11 mouse cellular contexts compared by ENCODE assay signal in the genomic region with DNA sequence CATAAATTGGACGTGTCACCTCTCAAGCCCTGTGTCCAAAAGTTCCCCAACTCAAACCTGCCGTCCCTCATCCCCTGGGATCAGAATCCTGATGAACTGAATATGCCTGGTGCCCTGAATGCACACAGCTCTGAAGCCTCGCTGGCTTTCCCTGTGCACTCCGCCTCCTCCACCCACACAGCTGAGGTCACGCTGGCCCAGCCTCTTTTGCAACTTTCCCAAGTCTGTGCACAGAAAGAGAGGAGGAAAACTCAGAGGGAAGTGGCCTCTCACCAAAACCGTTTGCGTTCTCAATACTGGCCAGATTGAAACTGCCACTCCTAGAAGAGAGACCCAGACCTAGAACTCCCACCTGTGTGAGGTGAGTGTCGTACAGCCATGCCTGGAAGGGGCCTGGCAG. TPM values are rescaled to one million over a fixed set of nuclear protein-coding genes. Genes with fewer than 3 reads are reported as not detected.
A peak's percentile ranks its signal among the peaks of the same experiment; 100 is the strongest.
DNase-seq lines count a peak whose midpoint lies in the region; ATAC-seq and TF ChIP-seq lines count a peak whose summit lies in the region.
"Had no signal": no experiment of that assay in that cellular context is flagged by ENCODE, and none has a peak within 500 bp of the region (broad histone marks: within the 10 kb centered on the region; RNA-seq: fewer than 3 reads in every experiment).

A gene (plus strand): TSS at position 221 of the 400 bp plus-strand sequence.

- peak within 1 kb of the TSS; percentile 7 for H3K4me2 ChIP-seq in liver, postnatal 0 days (ENCODE audit: low read depth, low read length)
- H3K4me2 ChIP-seq in stomach, postnatal 0 days (replicated peaks; ENCODE audit: low read depth), result peak within 1 kb of the TSS; percentile 46
- H3K4me2 ChIP-seq: heart, embryonic 15.5 days; neural tube, embryonic 13.5 days had no signal

- TF ChIP-seq CTCF in liver, postnatal 0 days (IDR thresholded peaks at IDR 0.05; ENCODE audit: low read depth), result no peak
- TF ChIP-seq CTCF in stomach, postnatal 0 days (IDR thresholded peaks at IDR 0.05; ENCODE audit: low read depth), result no peak

- H3K4me1 ChIP-seq in liver, postnatal 0 days (ENCODE audit: insufficient read depth), result 0 out of 2 replicates have a peak, but pooled peaks cover 3% of the 10 kb centered on the region
- H3K4me1 ChIP-seq in stomach, postnatal 0 days (replicated peaks; ENCODE audit: control insufficient read depth, insufficient read depth), result peaks cover 3% of the 10 kb centered on the region; the same call in 1 of the 2 replicates
- H3K4me1 ChIP-seq: neural tube, embryonic 13.5 days had no signal

- H3K36me3 ChIP-seq in liver, postnatal 0 days (replicated peaks; ENCODE audit: insufficient read depth, low read length), result no peaks in the 10 kb centered on the region
- no peaks in the 10 kb centered on the region for H3K36me3 ChIP-seq in stomach, postnatal 0 days (ENCODE audit: control insufficient read depth, insufficient read depth, low read length)
- H3K36me3 ChIP-seq: heart, embryonic 15.5 days; neural tube, embryonic 13.5 days had no signal

- H3K27me3 ChIP-seq in liver, postnatal 0 days (ENCODE audit: insufficient read depth, low read length), result no peaks in the 10 kb centered on the region
- H3K27me3 ChIP-seq in stomach, postnatal 0 days (ENCODE audit: control insufficient read depth, insufficient read depth, low read length), result no peaks in the 10 kb centered on the region
- H3K27me3 ChIP-seq: heart, embryonic 15.5 days; neural tube, embryonic 13.5 days had no signal

- H3K9me3 ChIP-seq in liver, postnatal 0 days (ENCODE audit: low read length), result no peaks in the 10 kb centered on the region
- H3K9me3 ChIP-seq in stomach, postnatal 0 days (ENCODE audit: control insufficient read depth, low read length), result no peaks in the 10 kb centered on the region
- H3K9me3 ChIP-seq: G1E; heart, embryonic 15.5 days; neural tube, embryonic 13.5 days had no signal

- DNase-seq in layer of hippocampus, adult 11-12 months (ENCODE audit: low spot score), result peak; percentile 50
- no peak for DNase-seq in layer of hippocampus, adult 9-10 months (ENCODE audit: low spot score)
- DNase-seq in gastrocnemius, adult 8-10 months (ENCODE audit: low spot score in 2 of 2), result peak; percentile 38 to 48
- DNase-seq in liver, postnatal 0 days, result peak; percentile 52
- DNase-seq in stomach, postnatal 0 days (ENCODE audit: low spot score), result peak; percentile 60
- no peak for DNase-seq in cerebellum, postnatal 4 days (ENCODE audit: low spot score in 2 of 2)
- DNase-seq in thymus, postnatal 14 days, result no peak
- no peak for DNase-seq in cerebellum, adult 11-12 months

- H3K9ac ChIP-seq in liver, postnatal 0 days (replicated peaks), result no peak within 1 kb of the TSS
- peak within 1 kb of the TSS; percentile 52 for H3K9ac ChIP-seq in stomach, postnatal 0 days (ENCODE audit: low read length)
- H3K9ac ChIP-seq: heart, embryonic 15.5 days; neural tube, embryonic 13.5 days had no signal

- 0 out of 2 replicates have a peak within 1 kb of the TSS, but pooled peaks have one; percentile 0 for H3K4me3 ChIP-seq in liver, postnatal 0 days (ENCODE audit: low read depth, low read length)
- H3K4me3 ChIP-seq in stomach, postnatal 0 days (ENCODE audit: low read depth, low read length), result peak within 1 kb of the TSS; percentile 31
- H3K4me3 ChIP-seq: heart, embryonic 15.5 days; neural tube, embryonic 13.5 days had no signal

- no peak for TF ChIP-seq EP300 in liver, postnatal 0 days (IDR thresholded peaks at IDR 0.05; ENCODE audit: low read depth)
- no peak for TF ChIP-seq EP300 in stomach, postnatal 0 days (optimal IDR thresholded peaks at IDR 0.05)

- no peak within 1 kb of the TSS; the same call in 1 of the 2 replicates for H3K27ac ChIP-seq in liver, postnatal 0 days (ENCODE audit: low read depth)
- peak within 1 kb of the TSS; percentile 70 for H3K27ac ChIP-seq in stomach, postnatal 0 days (replicated peaks)
- H3K27ac ChIP-seq: neural tube, embryonic 13.5 days had no signal

- no peak for ATAC-seq in liver, postnatal 0 days
- peak; percentile 73; the same call in 1 of the 2 replicates for ATAC-seq in stomach, postnatal 0 days (ENCODE audit: low FRiP score, low TSS enrichment)

- WGBS in liver, postnatal 0 days (ENCODE audit: insufficient replicate concordance), result 44% methylated on average over 8 of the region's 8 CpGs
- WGBS in stomach, postnatal 0 days, result 40% methylated on average over 8 of the region's 8 CpGs

RNA-seq across cellular contexts. Expression of the gene that starts here (rescaled TPM):
- total RNA-seq in gastrocnemius, adult 8-10 months (2022), result 1 to 10 TPM; 1.7 to 2.7 (median 2.1) TPM
- 2.3 and 2.4 TPM in 2 replicates for polyA plus RNA-seq in liver, postnatal 0 days (2015; fragmentation: Nextera tagmentation; extraction: Ambion mirVana)
- 13.5 and 14.4 TPM in 2 replicates for polyA plus RNA-seq in stomach, postnatal 0 days (2015; fragmentation: Nextera tagmentation; extraction: Ambion mirVana)
- polyA plus RNA-seq: G1E had no signal

Comparison
In these comparisons a context has a peak if more than half of its experiments do, and no peak if none do; other contexts are left out.
1. DNase-seq: peak in layer of hippocampus, adult 11-12 months (single experiment), gastrocnemius, adult 8-10 months (2 of 2), liver, postnatal 0 days (single experiment) and stomach, postnatal 0 days (single experiment); none in layer of hippocampus, adult 9-10 months (single experiment), cerebellum, postnatal 4 days (0 of 2), thymus, postnatal 14 days (single experiment) and cerebellum, adult 11-12 months (single experiment).